Comparison of ENCODE assay signal across 25 mouse cellular contexts in the genomic region with DNA sequence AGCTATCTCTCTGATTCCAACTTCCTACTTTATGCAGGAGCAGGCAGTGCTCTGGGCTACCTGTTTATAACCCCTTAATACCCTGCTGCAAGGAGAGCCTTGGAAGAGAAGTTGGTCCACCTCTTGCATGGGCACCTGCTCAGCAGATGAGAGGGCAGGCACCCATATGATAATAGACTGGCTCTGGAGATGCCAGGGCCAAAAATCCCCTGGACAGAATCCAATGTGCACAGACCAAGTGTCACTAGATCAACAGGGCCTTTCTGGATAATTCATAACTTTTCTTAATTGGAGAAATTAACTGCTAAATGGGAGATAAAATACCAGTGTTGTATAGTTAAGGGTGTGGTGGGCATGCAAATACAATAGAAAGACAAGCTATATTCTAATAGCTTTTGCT. TPM values are rescaled to one million over a fixed set of nuclear protein-coding genes. Genes with fewer than 3 reads are reported as not detected.
"Had no signal": no experiment of that assay in that cellular context is flagged by ENCODE, and none has a peak within 500 bp of the region (broad histone marks: within the 10 kb centered on the region; RNA-seq: fewer than 3 reads in every experiment).

No protein-coding gene starts in this region.

- DNase-seq: gastrocnemius, adult 2 months; gastrocnemius, postnatal 10 days; gastrocnemius, postnatal 25 days; heart, adult 2 months; heart, postnatal 10 days; heart, postnatal 4 days; layer of hippocampus, adult 9-11 months; layer of hippocampus, postnatal 36 days; left cerebral cortex, postnatal 4 days; liver, embryonic 13.5 days; liver, postnatal 0 days; lung, adult 2 months had no signal

- ATAC-seq: forebrain, embryonic 16.5 days; hindbrain, embryonic 16.5 days; inflammation-experienced regulatory T-cells, adult 6 months; intestine, embryonic 15.5 days; intestine, postnatal 0 days; liver, postnatal 0 days had no signal

- H3K9me3 ChIP-seq: heart, embryonic 10.5 days; heart, embryonic 12.5 days; hindbrain, embryonic 12.5 days; intestine, embryonic 15.5 days; limb, embryonic 15.5 days; liver, embryonic 13.5 days; liver, embryonic 15.5 days had no signal

- H3K9ac ChIP-seq: heart, embryonic 12.5 days; hindbrain, embryonic 12.5 days; hindbrain, embryonic 14.5 days; intestine, embryonic 15.5 days; limb, embryonic 13.5 days; limb, embryonic 15.5 days; liver, embryonic 13.5 days; liver, embryonic 15.5 days; liver, postnatal 0 days had no signal

- H3K36me3 ChIP-seq: heart, embryonic 10.5 days; heart, embryonic 12.5 days; hindbrain, embryonic 10.5 days; hindbrain, embryonic 12.5 days; intestine, embryonic 15.5 days; limb, embryonic 13.5 days; limb, embryonic 15.5 days; liver, embryonic 13.5 days; liver, embryonic 15.5 days had no signal

- H3K4me2 ChIP-seq: heart, embryonic 12.5 days; hindbrain, embryonic 12.5 days; hindbrain, embryonic 14.5 days; intestine, embryonic 15.5 days; limb, embryonic 13.5 days; limb, embryonic 15.5 days; liver, embryonic 13.5 days; liver, embryonic 15.5 days had no signal

- H3K4me3 ChIP-seq: gastrocnemius, adult 2 months; heart, adult 2 months; heart, embryonic 10.5 days; heart, embryonic 12.5 days; hindbrain, embryonic 10.5 days; hindbrain, embryonic 12.5 days; intestine, embryonic 15.5 days; limb, embryonic 13.5 days; limb, embryonic 15.5 days; liver, embryonic 13.5 days; liver, embryonic 15.5 days had no signal

- H3K4me1 ChIP-seq: intestine, embryonic 15.5 days; limb, embryonic 13.5 days; limb, embryonic 15.5 days; liver, embryonic 13.5 days; liver, embryonic 15.5 days had no signal

- H3K27ac ChIP-seq: gastrocnemius, adult 2 months; heart, adult 2 months; heart, embryonic 10.5 days; hindbrain, embryonic 10.5 days; hindbrain, embryonic 12.5 days; hindbrain, embryonic 14.5 days; intestine, embryonic 15.5 days; limb, embryonic 13.5 days; limb, embryonic 15.5 days; liver, embryonic 13.5 days; liver, embryonic 15.5 days had no signal

RNA-seq across cellular contexts. Expression of a gene that starts 6.7 kb away (rescaled TPM):
- polyA plus RNA-seq: lung, adult 2 months had no signal
